Mouse (Mus musculus) spleen, adult 2 months (tissue): ENCODE results near the gene Gm16485. TPM values are rescaled to one million over a fixed set of nuclear protein-coding genes. Genes with fewer than 3 reads are reported as not detected.

ENCODE experiments used
- DNase-seq, 2 experiments: peaks; one replicate each; pipeline versions ENCODE4 v3.0.0 to v3.0.0-alpha.2; 2012 to 2021; ENCODE audit warnings: low spot score in 2 of 2, low read depth in 1 of 2
- H3K27ac ChIP-seq: fragments of 200-500 bp; 2 replicates; pipeline ENCODE4 v1.5.1; 2012; ENCODE audit warnings: low read length, inconsistent platforms; ENCODE audit not compliant: insufficient read depth
- H3K27me3 ChIP-seq: fragments of 200-500 bp; 2 replicates; pipeline ENCODE4 v1.6.1; 2012; ENCODE audit warnings: mild to moderate bottlenecking, moderate library complexity, low read length, inconsistent platforms; ENCODE audit not compliant: control insufficient read depth, insufficient read depth
- H3K36me3 ChIP-seq: fragments of 200-500 bp; 2 replicates; pipeline ENCODE4 v1.6.1; 2012; ENCODE audit warnings: mild to moderate bottlenecking, low read length, inconsistent platforms; ENCODE audit not compliant: control insufficient read depth, insufficient read depth
- H3K4me1 ChIP-seq: fragments of 200-500 bp; 2 replicates; pipeline ENCODE4 v1.6.1; 2011; ENCODE audit warnings: inconsistent platforms; ENCODE audit not compliant: control insufficient read depth, insufficient read depth, insufficient read length
- H3K4me3 ChIP-seq: fragments of 200-500 bp; 2 replicates; pipeline ENCODE4 v1.5.1; 2011; ENCODE audit warnings: mild to moderate bottlenecking, inconsistent platforms; ENCODE audit not compliant: insufficient read depth, insufficient read length; ENCODE audit errors: extremely low read depth
- CTCF ChIP-seq: fragments of 200-500 bp; IDR thresholded peaks from 2 replicates; pipeline ENCODE4 v1.5.1; 2011; ENCODE audit warnings: mild to moderate bottlenecking, inconsistent platforms; ENCODE audit not compliant: insufficient read depth, insufficient read length, insufficient replicate concordance; ENCODE audit errors: extremely low read depth
- POLR2A ChIP-seq: fragments of 200-500 bp; IDR thresholded peaks from 2 replicates; pipeline ENCODE4 v1.6.1; 2011; ENCODE audit warnings: low read depth, low read length, inconsistent platforms
- WGBS: fragments of 180-500 bp; shearing (Covaris S2); methylation state at CpG from one replicate; pipeline ENCODE4 v1.1.7; 2018; 5-methylcytosine and 5-hydroxymethylcytosine counted together
- polyA plus RNA-seq: library from polyadenylated mRNA; depleted of rRNA; stranded (reverse); fragments of >200 nt; gene quantifications from 2 replicates; pipeline ENCODE4 v1.2.3, GENCODE M21; 2012; rRNA removed

The Gm16485 gene
- not detected in 2 replicates for polyA plus RNA-seq

GRCm38 (mm10) chr9:8971491-8971890 lies at the start of gene Gm16485:
Gene Gm16485, plus strand, starts transcription at chr9:8971791.
- Histone ChIP-seq H3K27ac (no peak within 1 kb of the TSS), H3K27me3 (no peaks in the 10 kb centered on the region), H3K4me1 (no peaks in the 10 kb centered on the region), H3K36me3 (no peaks in the 10 kb centered on the region), H3K4me3 (no peak within 1 kb of the TSS)
- TF ChIP-seq POLR2A: no peak
- TF ChIP-seq CTCF: no peak
- 70% methylated on average over 2 of the region's 2 CpGs for WGBS
- no peak for DNase-seq

GRCm38 (mm10) chr9:8927561-8927960 lies 44.0 kb upstream of the Gm16485 start:
- no peak for TF ChIP-seq POLR2A
- no peak for TF ChIP-seq CTCF
- Histone ChIP-seq H3K4me3 (no peak overlapping the region), H3K36me3 (no peaks in the 10 kb centered on the region), H3K27ac (no peak overlapping the region), H3K4me1 (no peaks in the 10 kb centered on the region), H3K27me3 (no peaks in the 10 kb centered on the region)
- 78% methylated on average over 2 of the region's 2 CpGs for WGBS
- DNase-seq: no peak

- no peaks in the 10 kb centered on the region for H3K4me1 ChIP-seq
- no peak overlapping the region for H3K27ac ChIP-seq
- H3K4me3 ChIP-seq: no peak overlapping the region
- no peaks in the 10 kb centered on the region for H3K36me3 ChIP-seq
- no peaks in the 10 kb centered on the region; the same call in 1 of the 2 replicates for H3K27me3 ChIP-seq
- 28% methylated on average over 1 of the region's 1 CpGs for WGBS
- TF ChIP-seq POLR2A (no peak), CTCF (no peak)
- DNase-seq: no peak
Observed at GRCm38 (mm10) chr9:8937753-8938152, 33.8 kb upstream of the Gm16485 start.

- Histone ChIP-seq H3K4me1 (no peaks in the 10 kb centered on the region), H3K4me3 (no peak overlapping the region), H3K27me3 (no peaks in the 10 kb centered on the region), H3K27ac (no peak overlapping the region), H3K36me3 (no peaks in the 10 kb centered on the region)
- TF ChIP-seq POLR2A (no peak), CTCF (no peak)
- no peak for DNase-seq
Observed at GRCm38 (mm10) chr9:8953306-8953705, 18.3 kb upstream of the Gm16485 start.

GRCm38 (mm10) chr9:8964512-8965133 lies 7.0 kb upstream of the Gm16485 start:
- H3K27ac ChIP-seq: no peak overlapping the region
- no peak overlapping the region for H3K4me3 ChIP-seq
- 61% methylated on average over 8 of the region's 8 CpGs for WGBS
- H3K4me1 ChIP-seq: no peaks in the 10 kb centered on the region
- no peaks in the 10 kb centered on the region for H3K27me3 ChIP-seq
- DNase-seq: no peak
- no peaks in the 10 kb centered on the region for H3K36me3 ChIP-seq
- TF ChIP-seq CTCF (no peak), POLR2A (no peak)

- Histone ChIP-seq H3K4me1 (no peaks in the 10 kb centered on the region), H3K27me3 (no peaks in the 10 kb centered on the region), H3K4me3 (no peak overlapping the region), H3K27ac (no peak overlapping the region), H3K36me3 (no peaks in the 10 kb centered on the region)
- 77% methylated on average over 7 of the region's 7 CpGs for WGBS
- no peak for DNase-seq
- TF ChIP-seq POLR2A: no peak
- TF ChIP-seq CTCF: no peak
Observed at GRCm38 (mm10) chr9:8970240-8970639, 1.4 kb upstream of the Gm16485 start.

- Histone ChIP-seq H3K27ac (no peak overlapping the region), H3K4me3 (no peak overlapping the region), H3K36me3 (no peaks in the 10 kb centered on the region), H3K27me3 (no peaks in the 10 kb centered on the region), H3K4me1 (no peaks in the 10 kb centered on the region)
- TF ChIP-seq CTCF (no peak), POLR2A (no peak)
- DNase-seq: no peak
- 68% methylated on average over 2 of the region's 2 CpGs for WGBS
Observed at GRCm38 (mm10) chr9:8977775-8978174, 6.2 kb downstream of the Gm16485 start.

GRCm38 (mm10) chr9:8982315-8982714 lies 10.7 kb downstream of the Gm16485 start:
- Histone ChIP-seq H3K27me3 (no peaks in the 10 kb centered on the region), H3K27ac (no peak overlapping the region), H3K4me1 (no peaks in the 10 kb centered on the region), H3K36me3 (no peaks in the 10 kb centered on the region), H3K4me3 (no peak overlapping the region)
- TF ChIP-seq CTCF (no peak), POLR2A (no peak)
- no peak for DNase-seq
- WGBS: 67% methylated on average over 3 of the region's 3 CpGs
